Mouse (Mus musculus): Measurements from ENCODE around the gene Dytn. TPM values are rescaled to one million over a fixed set of nuclear protein-coding genes. Genes with fewer than 3 reads are reported as not detected.

The Dytn gene
- polyA plus RNA-seq, 1 experiment from 2014 or later, result 0.04 TPM

GRCm38 (mm10) chr1:63614594-63614993 lies 72.1 kb downstream of the Dytn start:
- Histone ChIP-seq H3K36me3 (replicated peaks; ENCODE audit: control insufficient read depth, insufficient read depth) (no peaks in the 10 kb centered on the region), H3K4me1 (replicated peaks; ENCODE audit: control insufficient read depth, insufficient read depth, low read length) (0 out of 2 replicates have a peak, but pooled peaks cover 5% of the 10 kb centered on the region), H3K9me3 (ENCODE audit: control insufficient read depth, low read length) (no peaks in the 10 kb centered on the region), H3K9ac (no peak overlapping the region), H3K4me2 (replicated peaks) (peak overlapping the region; percentile 41), H3K4me3 (replicated peaks; ENCODE audit: low read length) (no peak overlapping the region; the same call in 1 of the 2 replicates), H3K27me3 (ENCODE audit: control insufficient read depth, insufficient read depth, low read length) (peaks cover 11% of the 10 kb centered on the region; the same call in 1 of the 2 replicates), H3K27ac (no peak overlapping the region)
- ATAC-seq (ENCODE audit: low FRiP score) (no peak), DNase-seq (ENCODE audit: low spot score) (peak; percentile 32)
- WGBS, result 2% methylated on average over 11 of the region's 11 CpGs

- H3K9ac ChIP-seq, result no peak overlapping the region
- 95% methylated on average over 4 of the region's 4 CpGs for WGBS
Measured at GRCm38 (mm10) chr1:63609613-63610012, 77.1 kb downstream of the Dytn start.

GRCm38 (mm10) chr1:63603870-63604500 lies 82.7 kb downstream of the Dytn start:
- ATAC-seq (ENCODE audit: low FRiP score), result no peak
- Histone ChIP-seq H3K27me3 (ENCODE audit: control insufficient read depth, insufficient read depth, low read length) (no peaks in the 10 kb centered on the region), H3K27ac (no peak overlapping the region), H3K36me3 (replicated peaks; ENCODE audit: control insufficient read depth, insufficient read depth) (no peaks in the 10 kb centered on the region), H3K4me2 (replicated peaks) (no peak overlapping the region), H3K4me3 (replicated peaks; ENCODE audit: low read length) (no peak overlapping the region), H3K4me1 (replicated peaks; ENCODE audit: control insufficient read depth, insufficient read depth, low read length) (no peaks in the 10 kb centered on the region), H3K9ac (no peak overlapping the region), H3K9me3 (ENCODE audit: control insufficient read depth, low read length) (no peaks in the 10 kb centered on the region)
- WGBS, result 54% methylated on average over 3 of the region's 3 CpGs
- DNase-seq (ENCODE audit: low spot score), result no peak

More at GRCm38 (mm10) chr1:63609613-63610012, 77.1 kb downstream of the Dytn start:
- H3K4me3 ChIP-seq (replicated peaks; ENCODE audit: low read length), result no peak overlapping the region
- DNase-seq (ENCODE audit: low spot score) (no peak), ATAC-seq (ENCODE audit: low FRiP score) (no peak)
- H3K4me2 ChIP-seq (replicated peaks), result no peak overlapping the region
- 0 out of 2 replicates have a peak, but pooled peaks cover 5% of the 10 kb centered on the region for H3K4me1 ChIP-seq (replicated peaks; ENCODE audit: control insufficient read depth, insufficient read depth, low read length)
- no peaks in the 10 kb centered on the region for H3K36me3 ChIP-seq (replicated peaks; ENCODE audit: control insufficient read depth, insufficient read depth)
- H3K27ac ChIP-seq, result no peak overlapping the region
- no peaks in the 10 kb centered on the region for H3K9me3 ChIP-seq (ENCODE audit: control insufficient read depth, low read length)
- H3K27me3 ChIP-seq (ENCODE audit: control insufficient read depth, insufficient read depth, low read length), result peaks cover 7% of the 10 kb centered on the region; the same call in 1 of the 2 replicates

- Histone ChIP-seq H3K4me1 (replicated peaks; ENCODE audit: control insufficient read depth, insufficient read depth, low read length) (peaks cover 7% of the 10 kb centered on the region; the same call in 1 of the 2 replicates), H3K36me3 (replicated peaks; ENCODE audit: control insufficient read depth, insufficient read depth) (no peaks in the 10 kb centered on the region), H3K27me3 (ENCODE audit: control insufficient read depth, insufficient read depth, low read length) (no peaks in the 10 kb centered on the region), H3K27ac (no peak overlapping the region), H3K4me3 (replicated peaks; ENCODE audit: low read length) (no peak overlapping the region), H3K4me2 (replicated peaks) (no peak overlapping the region), H3K9me3 (ENCODE audit: control insufficient read depth, low read length) (no peaks in the 10 kb centered on the region), H3K9ac (no peak overlapping the region)
- DNase-seq (ENCODE audit: low spot score) (no peak), ATAC-seq (ENCODE audit: low FRiP score) (no peak)
- 63% methylated on average over 7 of the region's 7 CpGs for WGBS
Measured at GRCm38 (mm10) chr1:63586869-63587268, 99.9 kb downstream of the Dytn start.

GRCm38 (mm10) chr1:63579153-63579552 lies 107.6 kb downstream of the Dytn start:
- DNase-seq (ENCODE audit: low spot score), result no peak
- no peak overlapping the region for H3K9ac ChIP-seq
- H3K4me2 ChIP-seq (replicated peaks), result no peak overlapping the region

GRCm38 (mm10) chr1:63576803-63577202 lies 109.9 kb downstream of the Dytn start:
- H3K36me3 ChIP-seq (replicated peaks; ENCODE audit: control insufficient read depth, insufficient read depth), result no peaks in the 10 kb centered on the region
- WGBS, result 62% methylated on average over 5 of the region's 5 CpGs
- ATAC-seq (ENCODE audit: low FRiP score), result no peak
- DNase-seq (ENCODE audit: low spot score), result no peak
- H3K4me2 ChIP-seq (replicated peaks), result no peak overlapping the region
- no peaks in the 10 kb centered on the region for H3K27me3 ChIP-seq (ENCODE audit: control insufficient read depth, insufficient read depth, low read length)
- no peaks in the 10 kb centered on the region for H3K9me3 ChIP-seq (ENCODE audit: control insufficient read depth, low read length)
- no peak overlapping the region for H3K4me3 ChIP-seq (replicated peaks; ENCODE audit: low read length)
- peaks cover 20% of the 10 kb centered on the region for H3K4me1 ChIP-seq (replicated peaks; ENCODE audit: control insufficient read depth, insufficient read depth, low read length)
- no peak overlapping the region for H3K27ac ChIP-seq
- H3K9ac ChIP-seq, result no peak overlapping the region

More at GRCm38 (mm10) chr1:63579153-63579552, 107.6 kb downstream of the Dytn start:
- no peak overlapping the region for H3K4me3 ChIP-seq (replicated peaks; ENCODE audit: low read length)
- no peaks in the 10 kb centered on the region for H3K9me3 ChIP-seq (ENCODE audit: control insufficient read depth, low read length)
- 71% methylated on average over 8 of the region's 8 CpGs for WGBS
- H3K36me3 ChIP-seq (replicated peaks; ENCODE audit: control insufficient read depth, insufficient read depth), result no peaks in the 10 kb centered on the region
- H3K4me1 ChIP-seq (replicated peaks; ENCODE audit: control insufficient read depth, insufficient read depth, low read length), result no peaks in the 10 kb centered on the region
- no peak for ATAC-seq (ENCODE audit: low FRiP score)
- no peaks in the 10 kb centered on the region for H3K27me3 ChIP-seq (ENCODE audit: control insufficient read depth, insufficient read depth, low read length)
- no peak overlapping the region; the same call in 1 of the 2 replicates for H3K27ac ChIP-seq

GRCm38 (mm10) chr1:63573864-63574611 lies 112.7 kb downstream of the Dytn start:
- Histone ChIP-seq H3K36me3 (replicated peaks; ENCODE audit: control insufficient read depth, insufficient read depth) (no peaks in the 10 kb centered on the region), H3K4me2 (replicated peaks) (peak overlapping the region; percentile 17; the same call in 1 of the 2 replicates), H3K27ac (peak overlapping the region; percentile 44), H3K4me3 (replicated peaks; ENCODE audit: low read length) (no peak overlapping the region), H3K27me3 (ENCODE audit: control insufficient read depth, insufficient read depth, low read length) (no peaks in the 10 kb centered on the region), H3K4me1 (replicated peaks; ENCODE audit: control insufficient read depth, insufficient read depth, low read length) (peaks cover 20% of the 10 kb centered on the region), H3K9me3 (ENCODE audit: control insufficient read depth, low read length) (no peaks in the 10 kb centered on the region), H3K9ac (no peak overlapping the region)
- ATAC-seq (ENCODE audit: low FRiP score) (no peak; the same call in 1 of the 2 replicates), DNase-seq (ENCODE audit: low spot score) (no peak)
- WGBS, result 41% methylated on average over 12 of the region's 12 CpGs

GRCm38 (mm10) chr1:63573432-63573831 lies 113.3 kb downstream of the Dytn start:
- peaks cover 4% of the 10 kb centered on the region; the same call in 1 of the 2 replicates for H3K36me3 ChIP-seq (replicated peaks; ENCODE audit: control insufficient read depth, insufficient read depth)
- H3K9ac ChIP-seq, result no peak overlapping the region
- no peak overlapping the region for H3K4me3 ChIP-seq (replicated peaks; ENCODE audit: low read length)
- H3K9me3 ChIP-seq (ENCODE audit: control insufficient read depth, low read length), result no peaks in the 10 kb centered on the region
- WGBS, result 11% methylated on average over 6 of the region's 6 CpGs
- peak overlapping the region; percentile 44 for H3K27ac ChIP-seq
- DNase-seq (ENCODE audit: low spot score) (peak; percentile 70), ATAC-seq (ENCODE audit: low FRiP score) (peak; percentile 59; the same call in 1 of the 2 replicates)
- H3K4me1 ChIP-seq (replicated peaks; ENCODE audit: control insufficient read depth, insufficient read depth, low read length), result peaks cover 20% of the 10 kb centered on the region
- H3K27me3 ChIP-seq (ENCODE audit: control insufficient read depth, insufficient read depth, low read length), result no peaks in the 10 kb centered on the region
- H3K4me2 ChIP-seq (replicated peaks), result peak overlapping the region; percentile 17; the same call in 1 of the 2 replicates

All from hindbrain, embryonic 14.5 days (tissue).